Mouse (Mus musculus) liver, postnatal 0 days (tissue): ENCODE measurements around the gene Ifi205. TPM values are rescaled to one million over a fixed set of nuclear protein-coding genes. Genes with fewer than 3 reads are reported as not detected.

Experiments used
- ATAC-seq: fragments of 200-750 bp; cut with Nextera tagmentation; 2 replicates; pipeline ENCODE4 v1.8.0; 2017; ENCODE audit warnings: mild to moderate bottlenecking, moderate library complexity
- DNase-seq: peaks from one replicate; pipeline ENCODE4 v3.0.0-alpha.2; 2016
- H3K27ac ChIP-seq: fragments of 300-500 bp; sonication (generic); 2 replicates; pipeline ENCODE4 v1.5.1; 2014; ENCODE audit warnings: antibody characterized with exemption, moderate library complexity, mild to moderate bottlenecking, low read depth
- H3K27me3 ChIP-seq: fragments of 300-500 bp; sonication (generic); 2 replicates; pipeline ENCODE4 v1.6.1; 2014; ENCODE audit warnings: low read length, control low read depth, mixed read lengths; ENCODE audit not compliant: insufficient read depth
- H3K36me3 ChIP-seq: fragments of 300-500 bp; sonication (generic); replicated peaks from 2 replicates; pipeline ENCODE4 v1.6.1; 2014; ENCODE audit warnings: mild to moderate bottlenecking, control low read depth, low read length, moderate library complexity, mixed read lengths; ENCODE audit not compliant: insufficient read depth
- H3K4me1 ChIP-seq: fragments of 300-500 bp; sonication (generic); 2 replicates; pipeline ENCODE4 v1.6.1; 2014; ENCODE audit warnings: antibody characterized with exemption, mild to moderate bottlenecking, control low read depth; ENCODE audit not compliant: insufficient read depth
- H3K4me2 ChIP-seq: fragments of 300-500 bp; sonication (generic); 2 replicates; pipeline ENCODE4 v1.6.1; 2014; ENCODE audit warnings: low read depth, mild to moderate bottlenecking, low read length, moderate library complexity, mixed read lengths
- H3K4me3 ChIP-seq: fragments of 300-500 bp; sonication (generic); 2 replicates; pipeline ENCODE4 v1.5.1; 2014; ENCODE audit warnings: low read depth, low read length
- H3K9ac ChIP-seq: fragments of 300-500 bp; sonication (generic); replicated peaks from 2 replicates; pipeline ENCODE4 v1.6.1; 2014; ENCODE audit warnings: mild to moderate bottlenecking, moderate library complexity
- H3K9me3 ChIP-seq: fragments of 300-500 bp; sonication (generic); 2 replicates; pipeline ENCODE4 v1.6.1; 2016; ENCODE audit warnings: mild to moderate bottlenecking, control low read depth, low read length, mixed read lengths
- CTCF ChIP-seq: sonication (generic); IDR thresholded peaks from 2 replicates; pipeline ENCODE4 v1.5.1; 2016; ENCODE audit warnings: antibody characterized with exemption, low read depth
- EP300 ChIP-seq: IDR thresholded peaks from 2 replicates; pipeline ENCODE4 v1.6.1; 2016; ENCODE audit warnings: antibody characterized with exemption, low read depth, mild to moderate bottlenecking
- polyA plus RNA-seq: library from polyadenylated mRNA; unstranded; fragments of >200 nt; fragmentation: Nextera tagmentation; extraction: Ambion mirVana; gene quantifications from 2 replicates; pipeline ENCODE4 v1.2.1, GENCODE M21; 2015

Gene Ifi205
- polyA plus RNA-seq, 1 experiment from 2014 or later = 2.5 TPM

DNA sequence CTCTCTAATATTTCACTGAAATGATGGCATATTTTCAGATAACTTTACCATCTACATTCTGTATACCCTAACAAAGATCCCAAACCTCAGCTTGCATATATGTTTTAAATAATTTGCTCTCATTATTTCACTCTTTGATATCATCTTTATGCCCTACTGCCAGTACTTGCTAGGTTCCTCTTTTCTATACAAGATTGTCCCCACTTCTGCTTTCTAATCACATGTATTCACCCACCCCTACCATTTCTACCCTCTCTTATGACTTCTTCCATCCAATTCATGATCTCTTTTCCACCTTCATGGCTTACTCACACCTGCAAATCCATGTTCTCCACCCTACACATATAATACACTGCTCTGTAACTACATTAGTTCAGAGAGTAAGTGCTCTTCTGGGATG, 54.0 kb downstream of the Ifi205 start:
- Histone ChIP-seq H3K9me3 (no peaks in the 10 kb centered on the region), H3K4me3 (no peak overlapping the region), H3K27ac (no peak overlapping the region), H3K4me1 (no peaks in the 10 kb centered on the region), H3K27me3 (no peaks in the 10 kb centered on the region), H3K9ac (no peak overlapping the region), H3K4me2 (no peak overlapping the region), H3K36me3 (no peaks in the 10 kb centered on the region)
- ATAC-seq (no peak), DNase-seq (no peak)
- TF ChIP-seq CTCF (no peak), EP300 (no peak)

GRCm38 (mm10) chr1:173973111-173973510, 58.5 kb downstream of the Ifi205 start:
- TF ChIP-seq EP300 = no peak
- no peak for TF ChIP-seq CTCF
- ATAC-seq (no peak), DNase-seq (no peak)
- no peak overlapping the region for H3K4me2 ChIP-seq
- H3K27ac ChIP-seq = no peak overlapping the region
- H3K4me3 ChIP-seq = no peak overlapping the region
- no peaks in the 10 kb centered on the region for H3K27me3 ChIP-seq
- H3K4me1 ChIP-seq = no peaks in the 10 kb centered on the region
- no peaks in the 10 kb centered on the region for H3K36me3 ChIP-seq
- no peak overlapping the region for H3K9ac ChIP-seq
- H3K9me3 ChIP-seq = no peaks in the 10 kb centered on the region

Other genes starting within 250 kb of the Ifi205 start
- gene Ifi211, start 118.8 kb downstream of the Ifi205 start, polyA plus RNA-seq = 3.7 and 4.6 TPM in 2 replicates
- 11.6 and 13.2 TPM in 2 replicates for gene Mndal, start 89.3 kb downstream of the Ifi205 start, polyA plus RNA-seq
- 6.6 and 8.4 TPM in 2 replicates for gene Ifi203, start 89.1 kb downstream of the Ifi205 start, polyA plus RNA-seq
- not detected in 2 replicates for gene Ifi202b, start 49.1 kb downstream of the Ifi205 start, polyA plus RNA-seq
- 0.08 and 0.11 TPM in 2 replicates for gene Olfr433, start 8.9 kb upstream of the Ifi205 start, polyA plus RNA-seq
- gene Olfr432, start 17.4 kb upstream of the Ifi205 start, polyA plus RNA-seq = not detected in 2 replicates
- not detected in 2 replicates for gene Olfr430, start 34.8 kb upstream of the Ifi205 start, polyA plus RNA-seq
- gene Olfr429, start 52.5 kb upstream of the Ifi205 start, polyA plus RNA-seq = not detected in 2 replicates
- not detected in 2 replicates for gene Olfr427, start 65.1 kb upstream of the Ifi205 start, polyA plus RNA-seq
- gene Olfr231, start 89.4 kb upstream of the Ifi205 start, polyA plus RNA-seq = not detected in 2 replicates
- gene Olfr424, start 99.7 kb upstream of the Ifi205 start, polyA plus RNA-seq = not detected in 2 replicates
- 0.13 and 0.40 TPM in 2 replicates for gene Olfr420, start 123.8 kb upstream of the Ifi205 start, polyA plus RNA-seq
- 6.7 and 9.4 TPM in 2 replicates for gene Spta1, start 141.0 kb upstream of the Ifi205 start, polyA plus RNA-seq
- gene Olfr419, start 220.3 kb upstream of the Ifi205 start, polyA plus RNA-seq = 0.09 and 0.11 TPM in 2 replicates